Mouse (Mus musculus) common myeloid progenitor, adult 5-6 weeks (primary cell): ENCODE measurements at regions not wholly inside any gene's neighbourhood (a gene's known extent, or its start where the extent isn't known, plus 50 kb on each side); places are given as distances from the start of the nearest gene placed in this dataset.
A peak's percentile ranks its signal among the peaks of the same experiment; 100 is the strongest.

Experiments
- ATAC-seq: replicated peaks from 2 replicates; pipeline ENCODE4 v1.8.0; 2016; ENCODE audit warnings: low read depth, mild to moderate bottlenecking, moderate TSS enrichment, inconsistent platforms; ENCODE audit not compliant: poor library complexity, severe bottlenecking

DNA sequence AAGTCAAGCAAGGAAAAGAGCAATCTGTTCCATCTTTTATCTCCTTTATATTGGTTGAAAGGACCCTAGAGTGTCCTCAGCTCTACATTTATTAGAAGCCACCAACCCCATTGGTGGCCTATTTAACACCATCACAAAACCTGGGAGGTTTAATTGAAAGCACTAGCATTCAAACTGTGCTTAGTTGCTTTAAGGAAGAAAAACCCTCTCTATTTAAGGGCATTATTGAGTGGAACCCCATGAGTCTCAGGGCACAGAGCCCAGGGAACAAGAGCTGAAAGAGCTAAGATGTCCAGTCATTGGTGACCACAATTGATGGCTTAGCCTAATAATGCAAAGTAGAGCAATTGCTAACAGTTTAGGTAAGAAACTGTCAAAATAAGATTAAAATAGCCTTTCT lies 72.6 kb upstream of the Btbd3 start:
- ATAC-seq: no peak

DNA sequence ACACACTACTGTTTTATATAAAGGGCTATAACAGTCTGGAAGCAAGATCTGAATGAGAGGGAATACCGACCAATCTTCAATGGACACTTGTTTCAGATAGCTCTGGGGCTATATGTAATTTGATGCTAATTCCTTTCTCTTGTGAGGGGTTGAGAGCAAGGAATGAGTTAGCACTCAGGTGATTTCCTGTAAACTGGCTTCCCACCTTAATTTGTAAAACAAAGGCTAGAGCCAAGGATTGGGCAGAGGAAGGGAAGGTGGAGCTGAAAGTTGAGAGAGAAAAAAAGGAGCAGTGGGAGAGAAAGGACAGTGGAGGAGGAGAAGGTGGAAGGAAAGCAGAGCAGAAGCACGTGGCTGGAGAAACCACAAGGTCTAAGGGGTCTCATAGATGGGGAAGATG lies 71.5 kb upstream of the Btbd3 start:
- no peak for ATAC-seq

DNA sequence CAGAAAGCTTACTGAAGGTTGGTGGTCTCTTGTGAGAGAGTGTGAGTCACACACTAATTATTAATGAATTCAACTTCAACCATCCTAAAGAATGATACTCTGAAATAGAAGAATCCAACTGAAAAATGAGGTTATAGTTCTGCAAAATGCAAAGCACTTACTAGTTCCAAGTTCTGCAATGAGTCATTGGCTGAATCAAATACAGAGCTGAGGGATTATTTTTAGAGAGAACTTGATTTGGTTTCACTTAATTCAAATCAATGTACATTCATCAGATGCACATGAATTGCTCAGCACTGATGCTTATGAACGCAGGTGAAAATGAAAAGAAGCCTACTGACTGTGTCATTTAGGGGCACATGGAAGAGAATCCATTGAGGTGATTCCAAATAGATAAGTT lies 69.7 kb upstream of the Btbd3 start:
- ATAC-seq: no peak

DNA sequence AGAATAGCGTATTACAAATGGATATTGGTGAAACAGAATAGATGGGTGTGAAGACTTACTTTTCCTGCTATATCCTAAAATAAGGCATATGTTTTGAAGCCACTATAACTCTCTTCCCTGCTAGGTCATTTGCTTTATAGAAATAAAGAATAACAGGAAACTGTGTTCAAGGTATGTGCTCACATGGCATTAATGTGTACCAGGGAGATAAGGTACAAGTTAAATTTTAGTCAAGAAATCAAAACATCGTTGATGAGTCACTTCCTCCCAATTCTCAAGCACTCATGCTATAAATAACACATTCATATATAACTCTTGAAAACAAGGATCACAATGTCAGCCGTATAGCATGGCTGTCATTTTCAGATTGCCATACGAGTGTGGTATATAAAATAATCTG lies 62.8 kb upstream of the Btbd3 start:
- ATAC-seq: peak; percentile 47; the same call in 1 of the 2 replicates

DNA sequence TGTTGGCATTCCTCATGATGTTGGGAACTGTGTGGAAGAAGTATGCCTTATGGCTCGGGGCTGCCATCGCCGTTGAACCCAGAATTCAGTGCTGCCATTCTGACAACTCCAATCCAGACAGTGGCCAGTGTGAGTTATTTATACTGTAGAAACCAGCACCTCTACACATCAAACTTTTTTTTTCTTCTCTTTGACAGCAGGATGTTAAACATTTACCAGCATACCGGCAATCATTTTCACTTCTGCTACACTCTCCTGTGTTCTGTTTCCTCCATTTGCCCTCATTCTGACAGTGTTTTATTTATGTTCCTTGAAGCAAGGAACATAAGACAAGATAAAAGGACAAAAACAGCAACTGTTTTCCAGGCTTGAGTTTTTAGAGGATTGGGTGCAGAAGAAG lies 57.3 kb upstream of the Btbd3 start:
- peak; percentile 56 for ATAC-seq
